Mouse (Mus musculus) limb, embryonic 10.5 days (tissue): ENCODE measurements at regions not wholly inside any gene's neighbourhood (a gene's known extent, or its start where the extent isn't known, plus 50 kb on each side); places are given as distances from the start of the nearest gene placed in this dataset.

Experiments
- DNase-seq: peaks from one replicate; pipeline ENCODE4 v3.0.0-alpha.2; 2017; ENCODE audit warnings: low spot score
- H3K27ac ChIP-seq: fragments of 300-500 bp; sonication (generic); 2 replicates; pipeline ENCODE4 v1.5.1; 2016; ENCODE audit warnings: mild to moderate bottlenecking
- H3K27me3 ChIP-seq: fragments of 300-500 bp; sonication (generic); 2 replicates; pipeline ENCODE4 v1.6.1; 2016; ENCODE audit warnings: low read depth, mild to moderate bottlenecking; ENCODE audit not compliant: poor library complexity, severe bottlenecking
- H3K36me3 ChIP-seq: fragments of 300-500 bp; sonication (generic); 2 replicates; pipeline ENCODE4 v1.6.1; 2016; ENCODE audit warnings: mild to moderate bottlenecking, moderate library complexity
- H3K4me1 ChIP-seq: fragments of 300-500 bp; sonication (generic); 2 replicates; pipeline ENCODE4 v1.6.1; 2016
- H3K4me3 ChIP-seq: fragments of 300-500 bp; sonication (generic); 2 replicates; pipeline ENCODE4 v1.5.1; 2016; ENCODE audit warnings: mild to moderate bottlenecking, moderate library complexity
- H3K9me3 ChIP-seq: fragments of 300-500 bp; sonication (generic); replicated peaks from 2 replicates; pipeline ENCODE4 v1.6.1; 2016; ENCODE audit warnings: mild to moderate bottlenecking
- WGBS: fragments of 180-500 bp; shearing (Covaris S2); methylation state at CpG from one replicate; pipeline ENCODE4 v1.1.7; 2016; 5-methylcytosine and 5-hydroxymethylcytosine counted together

GRCm38 (mm10) chr7:90045208-90045800 lies 64.5 kb upstream of the Eed start:
- Histone ChIP-seq H3K4me1 (peaks cover 18% of the 10 kb centered on the region), H3K36me3 (no peaks in the 10 kb centered on the region), H3K4me3 (no peak overlapping the region), H3K27ac (no peak overlapping the region), H3K27me3 (no peaks in the 10 kb centered on the region), H3K9me3 (no peaks in the 10 kb centered on the region)
- WGBS: 84% methylated on average over 4 of the region's 4 CpGs
- DNase-seq: no peak

GRCm38 (mm10) chr7:90046228-90046627 lies 65.4 kb upstream of the Eed start:
- H3K36me3 ChIP-seq: no peaks in the 10 kb centered on the region
- H3K27me3 ChIP-seq: no peaks in the 10 kb centered on the region
- H3K9me3 ChIP-seq: no peaks in the 10 kb centered on the region
- no peak overlapping the region for H3K4me3 ChIP-seq
- H3K27ac ChIP-seq: no peak overlapping the region
- no peak for DNase-seq
- 92% methylated on average over 3 of the region's 3 CpGs for WGBS
- H3K4me1 ChIP-seq: peaks cover 12% of the 10 kb centered on the region

DNA sequence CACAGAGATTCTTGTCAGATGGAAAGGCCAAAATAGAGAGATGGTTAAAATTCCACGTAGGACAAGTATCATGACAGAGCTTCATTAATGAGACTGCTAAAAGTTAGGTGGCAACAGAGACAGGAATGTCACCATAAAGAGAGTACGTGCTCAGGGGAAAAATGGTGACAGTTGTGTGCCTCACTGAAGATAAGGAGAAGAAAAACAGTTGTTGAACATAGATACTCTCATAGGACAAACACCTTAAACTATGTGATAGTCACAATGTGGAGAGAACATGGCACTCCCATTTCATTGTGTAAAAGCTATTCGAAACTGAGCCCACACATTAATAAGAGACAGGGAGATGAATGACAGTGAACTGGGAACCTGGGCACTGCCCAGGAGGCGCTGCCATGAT lies 66.1 kb upstream of the Eed start:
- Histone ChIP-seq H3K36me3 (no peaks in the 10 kb centered on the region), H3K27ac (no peak overlapping the region), H3K4me1 (peaks cover 6% of the 10 kb centered on the region), H3K9me3 (no peaks in the 10 kb centered on the region), H3K4me3 (no peak overlapping the region), H3K27me3 (no peaks in the 10 kb centered on the region)
- no peak for DNase-seq
- whole genome bisulfite sequencing: 87% methylated on average over 4 of the region's 4 CpGs

- no peaks in the 10 kb centered on the region for H3K27me3 ChIP-seq
- no peak overlapping the region for H3K4me3 ChIP-seq
- no peaks in the 10 kb centered on the region for H3K36me3 ChIP-seq
- H3K4me1 ChIP-seq: no peaks in the 10 kb centered on the region; the same call in 1 of the 2 replicates
- no peak for DNase-seq
- H3K27ac ChIP-seq: no peak overlapping the region
- H3K9me3 ChIP-seq: no peaks in the 10 kb centered on the region
- WGBS: 83% methylated on average over 10 of the region's 10 CpGs
These were observed 67.9 kb upstream of the Eed start for GRCm38 (mm10) chr7:90048401-90049307.

- DNase-seq: no peak
- no peaks in the 10 kb centered on the region for H3K36me3 ChIP-seq
- peaks cover 2% of the 10 kb centered on the region; the same call in 1 of the 2 replicates for H3K4me1 ChIP-seq
- no peaks in the 10 kb centered on the region for H3K9me3 ChIP-seq
- H3K4me3 ChIP-seq: no peak overlapping the region
- H3K27ac ChIP-seq: no peak overlapping the region
- no peaks in the 10 kb centered on the region for H3K27me3 ChIP-seq
- WGBS: 82% methylated on average over 8 of the region's 8 CpGs
These were observed 69.1 kb upstream of the Eed start for GRCm38 (mm10) chr7:90049831-90050237.

GRCm38 (mm10) chr7:90054795-90055511 lies 74.2 kb upstream of the Eed start:
- no peak for DNase-seq
- H3K27ac ChIP-seq: no peak overlapping the region
- WGBS: 62% methylated on average over 7 of the region's 7 CpGs

DNA sequence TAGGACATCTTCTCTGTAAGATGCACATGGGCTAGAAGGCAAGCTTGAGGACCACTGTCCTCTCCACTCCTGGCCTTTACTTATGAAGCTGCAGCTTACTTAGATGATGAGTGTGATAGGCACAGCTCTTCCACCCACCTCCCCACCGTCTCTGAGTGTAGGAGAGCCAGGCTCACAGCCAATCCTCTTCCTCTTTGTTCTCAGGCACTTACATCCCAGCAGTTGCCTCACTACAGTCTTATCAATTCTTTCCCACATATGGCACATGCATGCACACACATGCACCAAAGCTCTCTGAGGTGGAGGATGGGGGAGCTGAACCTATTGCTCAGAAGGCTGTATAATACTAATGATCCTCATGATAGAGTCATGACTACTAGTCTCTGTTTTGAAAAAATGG lies 72.1 kb upstream of the Picalm start:
- Histone ChIP-seq H3K9me3 (no peaks in the 10 kb centered on the region), H3K27me3 (no peaks in the 10 kb centered on the region), H3K4me3 (no peak overlapping the region), H3K27ac (no peak overlapping the region), H3K36me3 (no peaks in the 10 kb centered on the region), H3K4me1 (peaks cover 17% of the 10 kb centered on the region)
- WGBS: 91% methylated on average over 1 of the region's 1 CpGs
- no peak for DNase-seq

More at GRCm38 (mm10) chr7:90054795-90055511, 74.2 kb upstream of the Eed start:
- no peak overlapping the region for H3K4me3 ChIP-seq
- no peaks in the 10 kb centered on the region for H3K9me3 ChIP-seq
- peaks cover 11% of the 10 kb centered on the region for H3K4me1 ChIP-seq
- no peaks in the 10 kb centered on the region for H3K27me3 ChIP-seq
- no peaks in the 10 kb centered on the region for H3K36me3 ChIP-seq

DNA sequence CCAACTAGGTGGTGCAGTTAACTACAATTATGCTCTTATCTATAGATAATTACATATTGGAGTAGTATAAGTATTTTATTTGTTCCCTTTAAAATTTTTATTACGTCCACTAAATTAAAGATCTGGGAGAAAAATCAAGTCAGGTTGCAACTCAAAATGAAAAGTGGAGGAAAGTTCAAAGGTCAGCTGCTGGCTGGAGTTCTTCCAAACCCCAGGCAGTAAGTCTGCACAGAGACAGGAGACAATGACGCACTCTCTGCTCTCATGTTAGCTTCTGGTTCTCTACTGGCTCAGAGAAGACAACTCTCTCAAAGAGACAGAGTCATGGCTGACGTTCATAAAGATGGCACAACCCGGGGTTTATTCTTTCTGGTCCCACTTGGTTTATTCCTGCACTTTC lies 71.4 kb upstream of the Picalm start:
- no peak for DNase-seq
- no peak overlapping the region for H3K4me3 ChIP-seq
- no peak overlapping the region for H3K27ac ChIP-seq
- H3K4me1 ChIP-seq: peaks cover 17% of the 10 kb centered on the region
- H3K9me3 ChIP-seq: no peaks in the 10 kb centered on the region
- no peaks in the 10 kb centered on the region for H3K36me3 ChIP-seq
- no peaks in the 10 kb centered on the region for H3K27me3 ChIP-seq
- 81% methylated on average over 4 of the region's 4 CpGs for WGBS

DNA sequence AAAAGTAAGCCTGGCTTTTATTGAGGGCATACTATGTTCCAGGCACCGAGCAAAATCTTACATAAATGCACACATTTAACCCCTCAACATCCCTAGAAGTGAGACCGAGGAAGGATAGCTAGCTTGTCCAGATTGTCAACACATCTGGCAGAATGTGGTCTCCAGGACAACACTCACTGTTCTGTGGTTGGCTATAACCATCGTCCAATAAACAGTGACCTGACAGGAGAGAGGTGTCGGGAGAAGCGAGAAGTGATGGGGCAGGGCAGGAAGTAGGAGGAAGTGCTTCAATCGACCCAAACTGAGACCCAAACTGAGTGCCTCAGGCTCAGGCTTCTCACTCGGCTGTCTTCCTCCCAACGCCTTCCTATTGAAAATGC lies 70.8 kb upstream of the Picalm start:
- Histone ChIP-seq H3K36me3 (no peaks in the 10 kb centered on the region), H3K9me3 (no peaks in the 10 kb centered on the region), H3K4me3 (no peak overlapping the region), H3K27me3 (no peaks in the 10 kb centered on the region), H3K4me1 (peaks cover 17% of the 10 kb centered on the region), H3K27ac (peak overlapping the region; percentile 50; the same call in 1 of the 2 replicates)
- no peak for DNase-seq
- 66% methylated on average over 8 of the region's 8 CpGs for whole genome bisulfite sequencing

GRCm38 (mm10) chr7:90059629-90060301 lies 70.2 kb upstream of the Picalm start:
- Histone ChIP-seq H3K36me3 (no peaks in the 10 kb centered on the region), H3K9me3 (no peaks in the 10 kb centered on the region), H3K4me3 (no peak overlapping the region), H3K27ac (peak overlapping the region; percentile 50; the same call in 1 of the 2 replicates), H3K27me3 (no peaks in the 10 kb centered on the region), H3K4me1 (peaks cover 15% of the 10 kb centered on the region)
- WGBS: 79% methylated on average over 6 of the region's 6 CpGs
- no peak for DNase-seq

DNA sequence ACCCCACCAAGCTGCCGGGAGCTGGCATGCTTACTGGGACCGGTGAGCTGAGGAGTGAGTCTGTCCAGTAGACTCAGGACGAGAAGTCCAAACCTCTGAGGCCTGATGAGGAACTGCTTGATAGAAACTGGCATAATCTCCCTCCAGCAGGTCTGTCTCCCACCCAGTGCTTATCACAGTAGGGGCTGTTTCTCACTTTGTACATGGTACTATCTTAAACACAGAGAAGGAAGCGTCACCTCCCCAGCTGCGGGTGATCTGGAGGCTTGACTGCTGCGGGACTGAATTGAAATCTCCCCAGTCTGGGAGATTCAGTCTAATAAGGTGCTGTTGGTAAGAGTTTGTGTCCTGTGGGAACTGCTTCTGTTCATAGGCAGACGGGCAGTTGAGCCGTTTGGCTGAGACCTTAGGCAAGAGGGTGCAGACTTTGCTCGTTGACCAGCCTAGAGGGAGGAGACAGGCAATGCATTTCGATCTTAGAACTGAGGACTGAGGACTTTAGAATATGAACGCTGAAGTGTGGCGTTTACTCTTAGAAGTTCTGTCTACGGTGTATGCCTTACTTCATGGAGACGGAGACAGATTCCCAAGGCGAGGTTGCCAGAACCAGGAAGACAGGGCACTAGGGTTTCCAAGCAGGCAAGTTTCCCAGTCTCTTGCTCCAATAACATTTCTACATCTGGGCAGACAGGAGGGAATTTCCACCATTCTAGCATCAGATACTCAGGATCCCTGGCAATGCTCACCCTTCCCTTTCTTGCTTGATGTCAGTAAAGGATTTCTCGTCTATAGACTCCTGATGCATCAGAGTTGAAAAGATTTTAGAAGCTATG lies 69.5 kb upstream of the Picalm start:
- 85% methylated on average over 16 of the region's 16 CpGs for WGBS

DNA sequence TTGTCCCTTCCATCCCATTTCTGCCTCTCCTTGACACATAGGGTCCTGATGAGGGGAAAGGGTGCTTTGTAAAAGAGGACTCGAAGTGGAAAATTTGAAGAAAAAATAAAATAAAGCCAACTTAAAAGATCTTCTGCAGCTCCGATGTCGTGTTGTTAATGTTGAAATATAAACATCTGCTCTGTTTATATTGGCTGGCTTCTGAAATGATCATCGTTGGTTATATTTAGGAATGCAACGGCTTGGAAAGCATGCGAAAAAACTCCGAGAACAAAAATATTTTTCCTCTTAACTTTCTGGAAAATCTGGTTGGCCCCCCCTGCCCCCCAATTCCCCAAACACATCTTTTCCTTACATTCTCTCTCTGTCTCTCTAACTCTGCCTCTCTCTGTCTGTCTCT lies 68.3 kb upstream of the Picalm start:
- Histone ChIP-seq H3K4me1 (peaks cover 14% of the 10 kb centered on the region), H3K27me3 (no peaks in the 10 kb centered on the region), H3K9me3 (no peaks in the 10 kb centered on the region), H3K4me3 (no peak overlapping the region), H3K27ac (no peak overlapping the region), H3K36me3 (no peaks in the 10 kb centered on the region)
- DNase-seq: no peak
- 94% methylated on average over 7 of the region's 7 CpGs for WGBS

More for the DNA sequence above, 69.5 kb upstream of the Picalm start:
- Histone ChIP-seq H3K4me3 (no peak overlapping the region), H3K27me3 (no peaks in the 10 kb centered on the region), H3K9me3 (no peaks in the 10 kb centered on the region), H3K4me1 (peaks cover 14% of the 10 kb centered on the region), H3K27ac (peak overlapping the region; percentile 46; the same call in 1 of the 2 replicates), H3K36me3 (no peaks in the 10 kb centered on the region)
- no peak for DNase-seq
